21 mouse cellular contexts compared by ENCODE assay signal in the genomic region with DNA sequence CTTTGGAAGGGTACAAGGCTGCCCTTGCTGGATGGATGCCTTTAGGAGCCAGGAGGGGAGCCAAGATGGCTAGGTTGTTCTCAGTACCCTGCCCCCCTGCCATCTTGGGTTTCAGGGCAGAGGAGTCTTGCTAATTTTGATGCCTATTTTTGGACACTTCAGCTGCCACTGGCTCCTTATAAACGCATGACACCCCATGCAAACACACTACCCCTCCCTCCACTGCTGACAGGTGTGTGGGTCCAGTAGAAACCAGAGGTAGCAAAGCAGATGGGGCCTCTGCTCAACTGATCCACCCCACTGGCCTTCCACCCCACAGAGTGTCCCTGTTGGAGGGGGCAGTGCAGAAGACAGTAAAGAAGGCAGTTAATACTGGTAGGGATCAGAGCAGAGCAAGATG. TPM values are rescaled to one million over a fixed set of nuclear protein-coding genes. Genes with fewer than 3 reads are reported as not detected.
DNase-seq lines count a peak whose midpoint lies in the region; ATAC-seq and TF ChIP-seq lines count a peak whose summit lies in the region.
"Had no signal": no experiment of that assay in that cellular context is flagged by ENCODE, and none has a peak within 500 bp of the region (broad histone marks: within the 10 kb centered on the region; RNA-seq: fewer than 3 reads in every experiment).

No protein-coding gene starts in this region.

- intact Hi-C loops in heart, postnatal 14 days (cut with DNase I): loop anchor here (5.0 kb wide), 1 partner anchor 183 kb away; no protein-coding TSS in a partner anchor

- no peak overlapping the region for H3K9ac ChIP-seq in heart, embryonic 16.5 days (ENCODE audit: low read length)
- no peak overlapping the region for H3K9ac ChIP-seq in limb, embryonic 12.5 days (replicated peaks)
- H3K9ac ChIP-seq in forebrain, embryonic 16.5 days (replicated peaks; ENCODE audit: low read depth, low read length): no peak overlapping the region
- H3K9ac ChIP-seq: liver, embryonic 15.5 days; midbrain, embryonic 15.5 days had no signal

- peaks cover 17% of the 10 kb centered on the region for H3K4me1 ChIP-seq in heart, embryonic 16.5 days (ENCODE audit: control insufficient read depth, insufficient read depth, low read length)
- H3K4me1 ChIP-seq in embryonic facial prominence, embryonic 10.5 days: peaks cover 26% of the 10 kb centered on the region
- H3K4me1 ChIP-seq in limb, embryonic 12.5 days (replicated peaks): peaks cover 2% of the 10 kb centered on the region; the same call in 1 of the 2 replicates
- no peaks in the 10 kb centered on the region for H3K4me1 ChIP-seq in cerebellum, adult 2 months (ENCODE audit: control insufficient read depth, insufficient read depth, low read length)
- no peaks in the 10 kb centered on the region for H3K4me1 ChIP-seq in forebrain, embryonic 16.5 days (replicated peaks; ENCODE audit: control insufficient read depth, insufficient read depth, low read length)
- H3K4me1 ChIP-seq: liver, embryonic 15.5 days; midbrain, embryonic 15.5 days had no signal

- no peaks in the 10 kb centered on the region for H3K36me3 ChIP-seq in heart, embryonic 16.5 days (ENCODE audit: control insufficient read depth, insufficient read depth)
- H3K36me3 ChIP-seq in embryonic facial prominence, embryonic 10.5 days (replicated peaks): no peaks in the 10 kb centered on the region
- no peaks in the 10 kb centered on the region for H3K36me3 ChIP-seq in limb, embryonic 12.5 days
- no peaks in the 10 kb centered on the region for H3K36me3 ChIP-seq in forebrain, embryonic 16.5 days (ENCODE audit: control insufficient read depth, insufficient read depth)
- H3K36me3 ChIP-seq: liver, embryonic 15.5 days; midbrain, embryonic 15.5 days had no signal

- no peak overlapping the region for H3K4me2 ChIP-seq in heart, embryonic 16.5 days (ENCODE audit: low read depth, low read length)
- H3K4me2 ChIP-seq in limb, embryonic 12.5 days: no peak overlapping the region
- no peak overlapping the region for H3K4me2 ChIP-seq in forebrain, embryonic 16.5 days (ENCODE audit: low read length)
- H3K4me2 ChIP-seq: liver, embryonic 15.5 days; midbrain, embryonic 15.5 days had no signal

- ATAC-seq in heart, embryonic 16.5 days (replicated peaks; ENCODE audit: extremely low read depth, insufficient read depth, low FRiP score): no peak
- ATAC-seq in limb, embryonic 12.5 days (ENCODE audit: insufficient number of reproducible peaks, insufficient read depth, low FRiP score, low TSS enrichment, low read depth): no peak
- ATAC-seq in forebrain, embryonic 16.5 days: no peak
- ATAC-seq: lung, postnatal 0 days; midbrain, embryonic 15.5 days had no signal

- TF ChIP-seq CTCF in cerebellum, adult 2 months (IDR thresholded peaks at IDR 0.05; ENCODE audit: borderline replicate concordance, insufficient read depth, low read depth, low read length): no peak

- no peaks in the 10 kb centered on the region for H3K9me3 ChIP-seq in heart, embryonic 16.5 days (replicated peaks; ENCODE audit: control insufficient read depth, low read length)
- no peaks in the 10 kb centered on the region for H3K9me3 ChIP-seq in embryonic facial prominence, embryonic 10.5 days
- H3K9me3 ChIP-seq in limb, embryonic 12.5 days: no peaks in the 10 kb centered on the region
- no peaks in the 10 kb centered on the region for H3K9me3 ChIP-seq in forebrain, embryonic 16.5 days (ENCODE audit: control insufficient read depth, low read length)
- H3K9me3 ChIP-seq: liver, embryonic 15.5 days; midbrain, embryonic 15.5 days had no signal

- H3K27ac ChIP-seq in heart, embryonic 16.5 days (ENCODE audit: low read length): peak overlapping the region; percentile 49
- peak overlapping the region; percentile 57 for H3K27ac ChIP-seq in embryonic facial prominence, embryonic 10.5 days (replicated peaks)
- peak overlapping the region; percentile 24; the same call in 1 of the 2 replicates for H3K27ac ChIP-seq in limb, embryonic 12.5 days
- H3K27ac ChIP-seq in cerebellum, adult 2 months (ENCODE audit: insufficient read depth, low read length): no peak overlapping the region
- no peak overlapping the region for H3K27ac ChIP-seq in forebrain, embryonic 16.5 days (ENCODE audit: low read length)
- H3K27ac ChIP-seq: liver, embryonic 15.5 days; midbrain, embryonic 15.5 days had no signal

- TF ChIP-seq POLR2A in cerebellum, adult 2 months (IDR thresholded peaks at IDR 0.05; ENCODE audit: borderline replicate concordance, insufficient read depth, low read length): no peak

- WGBS in heart, embryonic 16.5 days: 68% methylated on average over 1 of the region's 1 CpGs
- WGBS in embryonic facial prominence, embryonic 10.5 days: 85% methylated on average over 1 of the region's 1 CpGs
- WGBS in limb, embryonic 12.5 days: 84% methylated on average over 1 of the region's 1 CpGs
- 56% methylated on average over 1 of the region's 1 CpGs for WGBS in cerebellum, adult 2 months
- whole genome bisulfite sequencing in forebrain, embryonic 16.5 days: 85% methylated on average over 1 of the region's 1 CpGs

- no peaks in the 10 kb centered on the region for H3K27me3 ChIP-seq in heart, embryonic 16.5 days (ENCODE audit: control insufficient read depth, insufficient read depth, low read length)
- no peaks in the 10 kb centered on the region for H3K27me3 ChIP-seq in embryonic facial prominence, embryonic 10.5 days (replicated peaks; ENCODE audit: low read depth, poor library complexity, severe bottlenecking)
- no peaks in the 10 kb centered on the region for H3K27me3 ChIP-seq in limb, embryonic 12.5 days
- no peaks in the 10 kb centered on the region for H3K27me3 ChIP-seq in cerebellum, adult 2 months (ENCODE audit: control insufficient read depth, insufficient read depth, low read length)
- H3K27me3 ChIP-seq in forebrain, embryonic 16.5 days (replicated peaks; ENCODE audit: control insufficient read depth, insufficient read depth, low read length): no peaks in the 10 kb centered on the region
- H3K27me3 ChIP-seq: liver, embryonic 15.5 days; midbrain, embryonic 15.5 days had no signal

- peak; percentile 84 for DNase-seq in gastrocnemius, adult 18-20 months (ENCODE audit: low spot score)
- DNase-seq in gastrocnemius, postnatal 4 days (ENCODE audit: low spot score in 2 of 2): no peak
- no peak for DNase-seq in heart, postnatal 14 days
- no peak for DNase-seq in embryonic facial prominence, embryonic 10.5 days (ENCODE audit: low spot score)
- no peak for DNase-seq in cerebellum, adult 2 months
- DNase-seq: adrenal gland, adult 2 months; cerebellum, postnatal 14 days; heart, postnatal 4 days; kidney, adult 18-20 months; layer of hippocampus, postnatal 36 days; left cerebral cortex, postnatal 4 days; retina, postnatal 1 day; right cerebral cortex, postnatal 4 days; thymus, adult 18-20 months had no signal

- H3K4me3 ChIP-seq in heart, embryonic 16.5 days (ENCODE audit: low read length): no peak overlapping the region
- H3K4me3 ChIP-seq in embryonic facial prominence, embryonic 10.5 days: no peak overlapping the region
- H3K4me3 ChIP-seq in limb, embryonic 12.5 days (replicated peaks): no peak overlapping the region
- no peak overlapping the region for H3K4me3 ChIP-seq in cerebellum, adult 2 months (replicated peaks; ENCODE audit: insufficient read depth, low read depth, low read length)
- H3K4me3 ChIP-seq in forebrain, embryonic 16.5 days (replicated peaks; ENCODE audit: low read length): no peak overlapping the region
- H3K4me3 ChIP-seq: liver, embryonic 15.5 days; midbrain, embryonic 15.5 days had no signal

RNA-seq across cellular contexts. Expression of a gene that starts 1.4 kb away (rescaled TPM):
- total RNA-seq in gastrocnemius, adult 18-20 months (2021): over 10,000 TPM; 35,269 to 35,976 TPM
- over 10,000 TPM in 1 of 2 experiments, 1,000 to 10,000 TPM in 1; 9,881 to 10,830 TPM for total RNA-seq in gastrocnemius, postnatal 4 days (2021)
- polyA plus RNA-seq in heart, embryonic 16.5 days (2015; fragmentation: Nextera tagmentation; extraction: Ambion mirVana): 5.3 and 17.1 TPM in 2 replicates
- total RNA-seq in heart, postnatal 14 days (2021): 1 to 10 TPM; 1.2 to 1.4 TPM
- polyA plus RNA-seq in embryonic facial prominence, embryonic 10.5 days (2016; fragmentation: Nextera tagmentation; extraction: Ambion mirVana): 1.4 and 1.6 TPM in 2 replicates
- polyA plus RNA-seq in limb, embryonic 12.5 days (2016; fragmentation: Nextera tagmentation; extraction: Ambion mirVana): 14.3 and 17.3 TPM in 2 replicates
- polyA plus RNA-seq in cerebellum, adult 2 months (2012; rRNA removed): 0.39 and 0.65 TPM in 2 replicates
- polyA plus RNA-seq in forebrain, embryonic 16.5 days (2015; fragmentation: Nextera tagmentation; extraction: Ambion mirVana): 0.73 and 1.2 TPM in 2 replicates
- total RNA-seq: adrenal gland, adult 2 months; layer of hippocampus, postnatal 36 days; megakaryocyte progenitor cell, adult 5-6 weeks had no signal
- polyA plus RNA-seq: adrenal gland, adult 2 months had no signal

RNA-seq across cellular contexts. Expression of a gene that starts 32.5 kb away (rescaled TPM):
- 1 to 10 TPM; 1.7 to 1.9 TPM for total RNA-seq in gastrocnemius, adult 18-20 months (2021)
- 1 to 10 TPM; 6.3 to 9.4 TPM for total RNA-seq in gastrocnemius, postnatal 4 days (2021)
- 14.2 and 20.0 TPM in 2 replicates for polyA plus RNA-seq in heart, embryonic 16.5 days (2015; fragmentation: Nextera tagmentation; extraction: Ambion mirVana)
- total RNA-seq in heart, postnatal 14 days (2021): 1 to 10 TPM; 2.7 to 7.4 TPM
- polyA plus RNA-seq in embryonic facial prominence, embryonic 10.5 days (2016; fragmentation: Nextera tagmentation; extraction: Ambion mirVana): 18.1 and 22.4 TPM in 2 replicates
- polyA plus RNA-seq in limb, embryonic 12.5 days (2016; fragmentation: Nextera tagmentation; extraction: Ambion mirVana): 29.4 and 33.3 TPM in 2 replicates
- 81.9 and 87.2 TPM in 2 replicates for polyA plus RNA-seq in cerebellum, adult 2 months (2012; rRNA removed)
- 16.0 and 23.0 TPM in 2 replicates for polyA plus RNA-seq in forebrain, embryonic 16.5 days (2015; fragmentation: Nextera tagmentation; extraction: Ambion mirVana)

RNA-seq across cellular contexts. Expression of a gene that starts 39.4 kb away (rescaled TPM):
- 10 to 100 TPM; 30.3 to 38.4 TPM for total RNA-seq in gastrocnemius, adult 18-20 months (2021)
- 10 to 100 TPM; 26.3 to 28.7 TPM for total RNA-seq in gastrocnemius, postnatal 4 days (2021)
- polyA plus RNA-seq in heart, embryonic 16.5 days (2015; fragmentation: Nextera tagmentation; extraction: Ambion mirVana): 73.5 and 83.5 TPM in 2 replicates
- 10 to 100 TPM; 63.5 to 77.2 TPM for total RNA-seq in heart, postnatal 14 days (2021)
- polyA plus RNA-seq in embryonic facial prominence, embryonic 10.5 days (2016; fragmentation: Nextera tagmentation; extraction: Ambion mirVana): 20.9 and 21.4 TPM in 2 replicates
- 30.2 and 30.3 TPM in 2 replicates for polyA plus RNA-seq in limb, embryonic 12.5 days (2016; fragmentation: Nextera tagmentation; extraction: Ambion mirVana)
- polyA plus RNA-seq in cerebellum, adult 2 months (2012; rRNA removed): 4.2 and 5.9 TPM in 2 replicates
- polyA plus RNA-seq in forebrain, embryonic 16.5 days (2015; fragmentation: Nextera tagmentation; extraction: Ambion mirVana): 3.5 and 5.5 TPM in 2 replicates

RNA-seq across cellular contexts. Expression of a gene that starts 58.4 kb away (rescaled TPM):
- total RNA-seq in gastrocnemius, adult 18-20 months (2021): over 10,000 TPM; 19,257 to 20,060 TPM
- total RNA-seq in gastrocnemius, postnatal 4 days (2021): 1,000 to 10,000 TPM; 7,757 to 8,026 TPM
- polyA plus RNA-seq in heart, embryonic 16.5 days (2015; fragmentation: Nextera tagmentation; extraction: Ambion mirVana): 14.1 and 27.0 TPM in 2 replicates
- total RNA-seq in heart, postnatal 14 days (2021): 1 to 10 TPM; 5.7 to 7.8 TPM
- polyA plus RNA-seq in embryonic facial prominence, embryonic 10.5 days (2016; fragmentation: Nextera tagmentation; extraction: Ambion mirVana): 1.7 and 2.5 TPM in 2 replicates
- 14.4 and 15.3 TPM in 2 replicates for polyA plus RNA-seq in limb, embryonic 12.5 days (2016; fragmentation: Nextera tagmentation; extraction: Ambion mirVana)
- 0.52 TPM in 1 of 2 replicates, not detected in the other for polyA plus RNA-seq in cerebellum, adult 2 months (2012; rRNA removed)
- 0.89 TPM in 1 of 2 replicates, not detected in the other for polyA plus RNA-seq in forebrain, embryonic 16.5 days (2015; fragmentation: Nextera tagmentation; extraction: Ambion mirVana)
- total RNA-seq: layer of hippocampus, postnatal 36 days; left cerebral cortex, postnatal 4 days had no signal
- polyA plus RNA-seq: adrenal gland, adult 2 months had no signal

Comparison
In these comparisons a context has a peak if more than half of its experiments do, and no peak if none do; other contexts are left out.
1. H3K27ac ChIP-seq: peak in heart, embryonic 16.5 days (single experiment), embryonic facial prominence, embryonic 10.5 days (single experiment) and limb, embryonic 12.5 days (single experiment); none in cerebellum, adult 2 months (single experiment) and forebrain, embryonic 16.5 days (single experiment).